Mouse (Mus musculus) kidney, adult 10 weeks (tissue): Measurements from ENCODE around the gene Fam219a. TPM values are rescaled to one million over a fixed set of nuclear protein-coding genes. Genes with fewer than 3 reads are reported as not detected.

Experiments
- polyA plus RNA-seq: library from polyadenylated mRNA; stranded (reverse); fragments of 350-450 nt; fragmentation: Illumina TruSeq; extraction: RNeasy Lipid Tissue Mini Kit (QIAGEN cat#74804); gene quantifications from one replicate; pipeline ENCODE4 v1.2.3, GENCODE M21; 2014; ENCODE audit warnings: low read depth, low replicate concordance

Gene Fam219a
- 1.5 TPM for polyA plus RNA-seq

DNA sequence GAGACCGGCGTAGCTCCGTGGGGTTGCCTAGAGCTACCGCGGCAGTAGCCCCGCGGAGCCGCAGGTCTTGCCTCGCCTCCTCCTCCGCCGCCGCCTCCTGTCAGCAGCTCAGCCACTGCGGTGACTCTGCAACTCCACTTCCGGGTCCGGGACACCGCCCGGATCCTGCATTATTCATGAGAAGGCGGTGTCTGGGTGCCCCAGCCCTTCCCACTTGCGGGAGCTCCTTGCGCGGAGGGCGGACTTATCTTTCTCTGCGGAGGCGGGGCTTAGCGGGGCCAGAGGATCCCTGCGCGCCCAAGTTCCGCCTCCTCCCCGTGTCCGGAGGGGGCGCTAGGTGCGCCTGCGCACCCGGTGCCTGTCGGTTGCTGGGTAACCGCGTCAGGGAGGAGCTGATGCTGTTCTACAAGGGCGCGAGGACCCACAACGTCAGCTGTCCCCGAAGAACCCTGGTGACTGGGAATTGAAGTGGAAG is at the start of gene Fam219a, which contains the start of gene Dnaic1:
Gene Fam219a, minus strand, starts transcription at position 128 of the 475 bp plus-strand sequence.
Gene Dnaic1, plus strand, starts transcription at position 365 of the 475 bp plus-strand sequence.

DNA sequence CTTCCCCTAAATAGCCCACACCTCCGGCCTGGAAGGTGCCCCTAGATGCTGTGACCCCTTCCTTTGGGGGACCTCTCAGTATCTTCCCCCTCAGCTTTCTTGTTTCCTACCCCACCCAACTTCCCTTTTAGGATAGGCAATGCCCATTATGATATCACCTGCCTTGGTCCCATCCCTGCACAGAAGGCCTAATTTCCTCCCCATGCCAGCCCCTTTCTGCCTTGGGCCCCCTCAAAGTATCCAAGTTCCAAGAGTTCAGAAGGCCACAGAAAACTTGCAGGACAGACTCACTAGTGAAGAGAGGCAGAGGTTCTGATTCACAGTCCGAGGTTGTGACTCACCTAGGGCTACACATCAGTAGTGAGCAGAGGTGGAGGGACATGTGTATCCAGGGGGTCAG is 52.1 kb downstream of the Fam219a start, which contains the start of gene 1110017D15Rik:
Gene 1110017D15Rik, minus strand, starts transcription at position 101 of the 400 bp plus-strand sequence.

DNA sequence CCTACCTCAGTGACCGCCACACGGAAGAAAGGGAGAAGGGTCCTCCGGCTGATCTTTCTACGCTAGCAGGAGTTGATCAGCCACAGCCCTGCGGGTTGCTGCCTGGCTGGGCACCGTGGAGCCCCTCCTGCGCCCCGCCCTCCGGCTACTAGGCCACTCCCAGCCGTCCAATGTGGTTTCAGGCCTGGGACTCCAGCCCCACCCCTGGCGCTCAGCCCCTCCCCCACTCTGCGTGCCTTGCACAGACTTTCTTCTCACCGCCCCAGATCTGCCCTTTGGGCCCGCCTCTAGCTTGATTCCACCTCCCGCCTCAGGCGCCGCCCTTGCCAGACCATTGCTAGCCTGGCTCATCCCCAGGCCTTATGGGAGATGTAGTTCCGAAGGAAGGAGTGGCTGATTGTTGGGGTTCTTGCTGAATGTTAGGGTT is 66.3 kb downstream of the Fam219a start, which contains the start of gene AI464131:
Gene AI464131, minus strand, starts transcription at position 91 of the 427 bp plus-strand sequence.

Other genes with a start within 250 kb of the Fam219a start
- gene Ubap1, start 220.5 kb downstream of the Fam219a start, polyA plus RNA-seq, result 51.5 TPM
- gene Kif24, start 104.7 kb downstream of the Fam219a start, polyA plus RNA-seq, result 1.1 TPM
- 31.2 TPM for gene Nudt2, start 104.4 kb downstream of the Fam219a start, polyA plus RNA-seq
- 8.9 TPM for gene AI464131, start 66.5 kb downstream of the Fam219a start, polyA plus RNA-seq
- gene 1110017D15Rik, start 52.2 kb downstream of the Fam219a start, polyA plus RNA-seq, result not detected
- gene Dnaic1, start 237 bp upstream of the Fam219a start, polyA plus RNA-seq, result not detected
- gene Enho, start 70.8 kb upstream of the Fam219a start, polyA plus RNA-seq, result not detected
- gene Cntfr, start 127.6 kb upstream of the Fam219a start, polyA plus RNA-seq, result 0.44 TPM
- 19.3 TPM for gene Il11ra1, start 130.5 kb upstream of the Fam219a start, polyA plus RNA-seq
- 0.61 TPM for gene Rpp25l, start 144.0 kb upstream of the Fam219a start, polyA plus RNA-seq
- 44.3 TPM for gene Dctn3, start 153.6 kb upstream of the Fam219a start, polyA plus RNA-seq
- not detected for gene Arid3c, start 161.6 kb upstream of the Fam219a start, polyA plus RNA-seq
- 1.1 TPM for gene Galt, start 185.7 kb upstream of the Fam219a start, polyA plus RNA-seq
- 20.7 TPM for gene Sigmar1, start 186.6 kb upstream of the Fam219a start, polyA plus RNA-seq
- gene Ccl27a, start 204.7 kb upstream of the Fam219a start, polyA plus RNA-seq, result 3.2 TPM